Mouse (Mus musculus): ENCODE data around the gene Ccnc.
A peak's percentile ranks its signal among the peaks of the same experiment; 100 is the strongest.
"Not testable (repeated sequence)": the region's sequence is repeated elsewhere in the genome, so short reads cannot be mapped to it uniquely, and the experiment has no call there.

GRCm38 (mm10) chr4:21744142-21744541 lies 16.6 kb downstream of the Ccnc start:
- peak; percentile 11; the same call in 1 of the 2 replicates for TF ChIP-seq CTCF (IDR thresholded peaks at IDR 0.05)
- not testable (repeated sequence) for TF ChIP-seq POLR2A (IDR thresholded peaks at IDR 0.05; ENCODE audit: insufficient read depth, low read depth, low read length)

Data from heart, adult 2 months (tissue).